Mouse (Mus musculus) MEL (cell line): Measurements from ENCODE around the gene Rdh1. TPM values are rescaled to one million over a fixed set of nuclear protein-coding genes. Genes with fewer than 3 reads are reported as not detected.
A peak's percentile ranks its signal among the peaks of the same experiment; 100 is the strongest.

Source experiments
- DNase-seq: peaks from one replicate; pipeline ENCODE4 v3.0.0; 2011; ENCODE audit warnings: low read depth, low spot score
- H3K27ac ChIP-seq: 2 replicates; pipeline ENCODE4 v1.5.1; 2012; ENCODE audit warnings: low read depth, mild to moderate bottlenecking, control low read depth, low read length, moderate library complexity; ENCODE audit not compliant: control insufficient read depth
- H3K27me3 ChIP-seq, 2 experiments: fragments of 150-350 bp in 1 of 2; sonication (generic) in 1 of 2; 2 replicates each; pipeline ENCODE4 v1.6.1; 2012; ENCODE audit warnings: low read length in 2 of 2, mild to moderate bottlenecking in 2 of 2, improper control_type of control experiment in 1 of 2, moderate library complexity in 1 of 2; ENCODE audit not compliant: insufficient read depth in 2 of 2, control insufficient read depth in 1 of 2
- H3K36me3 ChIP-seq, 2 experiments: 2 replicates each; pipeline ENCODE4 v1.6.1; 2012 to 2014; ENCODE audit warnings: low read length in 2 of 2, improper control_type of control experiment in 1 of 2, inconsistent platforms in 1 of 2, mild to moderate bottlenecking in 1 of 2; ENCODE audit not compliant: insufficient read depth in 2 of 2, control insufficient read depth in 1 of 2
- H3K4me1 ChIP-seq, 2 experiments: fragments of 150-350 bp in 1 of 2; sonication (generic) in 1 of 2; 2 replicates each; pipeline ENCODE4 v1.6.1; 2012; ENCODE audit warnings: low read length in 2 of 2, improper control_type of control experiment in 1 of 2, mild to moderate bottlenecking in 1 of 2; ENCODE audit not compliant: insufficient read depth in 2 of 2, control insufficient read depth in 1 of 2
- H3K4me3 ChIP-seq, 2 experiments: fragments of 150-350 bp in 1 of 2; sonication (generic) in 1 of 2; 2 replicates each; pipeline ENCODE4 v1.5.1; 2012; ENCODE audit warnings: low read depth in 2 of 2, low read length in 2 of 2, mild to moderate bottlenecking in 2 of 2, moderate library complexity in 2 of 2, control low read depth in 1 of 2, improper control_type of control experiment in 1 of 2; ENCODE audit not compliant: control insufficient read depth in 1 of 2, insufficient read depth in 1 of 2
- H3K79me2 ChIP-seq: 2 replicates; pipeline ENCODE4 v1.6.1; 2012; ENCODE audit warnings: mild to moderate bottlenecking, low read length, moderate library complexity; ENCODE audit not compliant: control insufficient read depth, poor library complexity, insufficient read depth
- H3K9ac ChIP-seq: 2 replicates; pipeline ENCODE4 v1.6.1; 2012; ENCODE audit warnings: low read depth, mild to moderate bottlenecking, control low read depth, low read length, moderate library complexity; ENCODE audit not compliant: control insufficient read depth, poor library complexity, severe bottlenecking
- H3K9me3 ChIP-seq: fragments of 150-350 bp; sonication (generic); replicated peaks from 2 replicates; pipeline ENCODE4 v1.6.1; 2012; ENCODE audit warnings: mild to moderate bottlenecking, low read length, improper control_type of control experiment, moderate library complexity; ENCODE audit not compliant: insufficient read depth
- CHD1 ChIP-seq: IDR thresholded peaks from 2 replicates; pipeline ENCODE4 v1.6.1; 2012; ENCODE audit warnings: low read depth, mild to moderate bottlenecking, inconsistent platforms, low read length, improper control_type of control experiment
- CTCF ChIP-seq, 3 experiments: IDR thresholded peaks in 2 of 3; conservative IDR thresholded peaks in 1 of 3; 2 replicates each; pipeline ENCODE4 v1.5.1; 2011 to 2012; ENCODE audit warnings: low read length in 3 of 3, low read depth in 2 of 3, mild to moderate bottlenecking in 2 of 3, improper control_type of control experiment in 1 of 3, inconsistent platforms in 1 of 3, mixed read lengths in 1 of 3, moderate library complexity in 1 of 3; ENCODE audit not compliant: control insufficient read depth in 1 of 3, insufficient read depth in 1 of 3, poor library complexity in 1 of 3, severe bottlenecking in 1 of 3
- E2F4 ChIP-seq: IDR thresholded peaks from 2 replicates; pipeline ENCODE4 v1.6.1; 2011; ENCODE audit warnings: low read depth, low read length, improper control_type of control experiment, borderline replicate concordance
- ELF1 ChIP-seq: IDR thresholded peaks from 2 replicates; pipeline ENCODE4 v1.6.1; 2014; ENCODE audit warnings: low read depth, mild to moderate bottlenecking, inconsistent platforms, low read length, improper control_type of control experiment, moderate library complexity
- GABPA ChIP-seq: IDR thresholded peaks from 2 replicates; pipeline ENCODE4 v1.6.1; 2012; ENCODE audit warnings: low read depth, mild to moderate bottlenecking, inconsistent platforms, low read length, improper control_type of control experiment, moderate library complexity
- HCFC1 ChIP-seq: IDR thresholded peaks from 2 replicates; pipeline ENCODE4 v1.6.1; 2012; ENCODE audit warnings: low read depth, mild to moderate bottlenecking, inconsistent platforms, low read length, improper control_type of control experiment, moderate library complexity
- JUND ChIP-seq: IDR thresholded peaks from 2 replicates; pipeline ENCODE4 v1.6.1; 2011; ENCODE audit warnings: low read depth, mild to moderate bottlenecking, improper control_type of control experiment, low read length
- KAT2A ChIP-seq: conservative IDR thresholded peaks from 2 replicates; pipeline ENCODE4 v1.6.1; 2012; ENCODE audit warnings: low read depth, low read length, improper control_type of control experiment, inconsistent platforms
- MAFK ChIP-seq: IDR thresholded peaks from 2 replicates; pipeline ENCODE4 v1.6.1; 2011; ENCODE audit warnings: low read depth, mild to moderate bottlenecking, low read length, improper control_type of control experiment, borderline replicate concordance
- MAX ChIP-seq: IDR thresholded peaks from 2 replicates; pipeline ENCODE4 v1.6.1; 2011; ENCODE audit warnings: low read length, improper control_type of control experiment
- MAZ ChIP-seq: IDR thresholded peaks from 2 replicates; pipeline ENCODE4 v1.6.1; 2012; ENCODE audit warnings: low read depth, mild to moderate bottlenecking, inconsistent platforms, low read length, improper control_type of control experiment
- MEF2A ChIP-seq: IDR thresholded peaks from 2 replicates; pipeline ENCODE4 v1.6.1; 2014; ENCODE audit warnings: low read depth, mild to moderate bottlenecking, inconsistent platforms, low read length, improper control_type of control experiment; ENCODE audit not compliant: poor library complexity, insufficient replicate concordance, severe bottlenecking; ENCODE audit errors: extremely low read depth
- MYB ChIP-seq: IDR thresholded peaks from 2 replicates; pipeline ENCODE4 v1.6.1; 2011; ENCODE audit warnings: mild to moderate bottlenecking, low read depth, low read length, improper control_type of control experiment
- MYC ChIP-seq: IDR thresholded peaks from 2 replicates; pipeline ENCODE4 v1.6.1; 2011; ENCODE audit warnings: low read depth, mild to moderate bottlenecking, low read length, improper control_type of control experiment, moderate library complexity
- NELFE ChIP-seq: IDR thresholded peaks from 2 replicates; pipeline ENCODE4 v1.6.1; 2011; ENCODE audit warnings: low read depth, low read length, improper control_type of control experiment
- NRF1 ChIP-seq: IDR thresholded peaks from 2 replicates; pipeline ENCODE4 v1.6.1; 2014; ENCODE audit warnings: low read depth, mild to moderate bottlenecking, inconsistent platforms, low read length, improper control_type of control experiment, moderate library complexity; ENCODE audit not compliant: poor library complexity, insufficient read depth, severe bottlenecking
- POLR2A ChIP-seq, 2 experiments: IDR thresholded peaks; 2 replicates each; pipeline ENCODE4 v1.6.1; 2011 to 2012; ENCODE audit warnings: low read length in 2 of 2, mild to moderate bottlenecking in 2 of 2, control low read depth in 1 of 2, improper control_type of control experiment in 1 of 2, low read depth in 1 of 2, moderate library complexity in 1 of 2; ENCODE audit not compliant: control insufficient read depth in 1 of 2, insufficient read depth in 1 of 2, poor library complexity in 1 of 2
- POLR2AphosphoS2 ChIP-seq: IDR thresholded peaks from 2 replicates; pipeline ENCODE4 v1.6.1; 2011; ENCODE audit warnings: low read length, improper control_type of control experiment
- POLR2AphosphoS5 ChIP-seq: IDR thresholded peaks from 2 replicates; pipeline ENCODE4 v1.6.1; 2012; ENCODE audit warnings: low read depth, borderline replicate concordance, mild to moderate bottlenecking, inconsistent platforms, low read length, moderate library complexity, mixed read lengths
- RAD21 ChIP-seq: IDR thresholded peaks from 2 replicates; pipeline ENCODE4 v1.6.1; 2011; ENCODE audit warnings: mild to moderate bottlenecking, low read depth, low read length, improper control_type of control experiment
- RCOR1 ChIP-seq: IDR thresholded peaks from 2 replicates; pipeline ENCODE4 v1.6.1; 2012; ENCODE audit warnings: low read depth, mild to moderate bottlenecking, inconsistent platforms, low read length, improper control_type of control experiment
- SIN3A ChIP-seq: IDR thresholded peaks from 2 replicates; pipeline ENCODE4 v1.6.1; 2012; ENCODE audit warnings: low read length, improper control_type of control experiment, inconsistent platforms
- SMC3 ChIP-seq: IDR thresholded peaks from 2 replicates; pipeline ENCODE4 v1.6.1; 2011; ENCODE audit warnings: low read depth, low read length, improper control_type of control experiment
- TCF12 ChIP-seq: IDR thresholded peaks from 2 replicates; pipeline ENCODE4 v1.6.1; 2014; ENCODE audit warnings: low read depth, mild to moderate bottlenecking, inconsistent platforms, low read length, improper control_type of control experiment, moderate library complexity
- USF1 ChIP-seq: IDR thresholded peaks from 2 replicates; pipeline ENCODE4 v1.6.1; 2014; ENCODE audit warnings: low read depth, mild to moderate bottlenecking, inconsistent platforms, low read length, improper control_type of control experiment, moderate library complexity
- ZC3H11A ChIP-seq: IDR thresholded peaks from 2 replicates; pipeline ENCODE4 v1.6.1; 2012; ENCODE audit warnings: low read depth, mild to moderate bottlenecking, inconsistent platforms, low read length, improper control_type of control experiment
- ZMIZ1 ChIP-seq: IDR thresholded peaks from 2 replicates; pipeline ENCODE4 v1.6.1; 2012; ENCODE audit warnings: low read depth, mild to moderate bottlenecking, inconsistent platforms, low read length, improper control_type of control experiment, moderate library complexity
- ZNF384 ChIP-seq: IDR thresholded peaks from 2 replicates; pipeline ENCODE4 v1.6.1; 2012; ENCODE audit warnings: low read depth, mild to moderate bottlenecking, inconsistent platforms, low read length, improper control_type of control experiment
- polyA plus RNA-seq, 2 experiments: library from polyadenylated mRNA; stranded (reverse) in 1 of 2; unstranded in 1 of 2; fragments of >175 nt in 1 of 2; fragments of >200 nt in 1 of 2; gene quantifications; 2 replicates each; pipeline versions ENCODE4 v1.2.1 to v1.2.4; 2012; ENCODE audit warnings: low replicate concordance in 2 of 2, low read depth in 1 of 2; ENCODE audit not compliant: insufficient read length in 2 of 2, insufficient read depth in 1 of 2, missing spikeins in 1 of 2
- total RNA-seq: library from RNA; depleted of rRNA; stranded (reverse); fragments of 300-350 nt; gene quantifications from 2 replicates; pipeline ENCODE4 v1.2.3, GENCODE M21; 2012

Rdh1 gene
- total and polyA plus RNA-seq, 3 experiments, result not detected

DNA sequence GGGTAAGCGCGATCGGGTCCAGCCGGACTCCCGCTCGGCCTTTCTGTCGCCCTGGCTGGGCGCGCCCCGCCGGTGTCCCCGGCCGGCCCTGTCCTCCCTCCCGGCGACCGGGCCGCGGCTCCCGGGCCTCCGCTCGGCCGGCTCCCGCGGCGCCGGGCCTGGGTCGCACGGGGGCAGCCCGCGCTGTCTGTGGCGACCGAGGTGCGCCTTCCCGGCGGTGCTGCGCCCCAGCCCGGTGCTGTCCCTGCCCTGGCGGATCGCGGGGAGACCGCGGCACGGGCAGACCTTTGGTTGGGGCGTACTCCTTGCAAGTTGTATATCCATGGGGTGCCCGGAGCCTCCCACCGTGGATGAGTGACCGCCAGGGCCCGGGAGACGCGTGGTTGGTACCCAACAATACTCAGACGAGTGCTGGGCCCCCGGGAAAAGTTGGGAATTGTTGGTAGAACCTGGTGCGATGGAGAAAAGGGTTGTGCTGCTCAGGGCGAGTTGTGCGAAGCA lies 19.8 kb upstream of the Rdh1 start:
- Histone ChIP-seq H3K36me3 (peaks cover 2 to 22% of the 10 kb centered on the region in 2 experiments; a peak in 2 of 4 replicates), H3K27ac (peak overlapping the region; percentile 42), H3K27me3 (no peaks in the 10 kb centered on the region), H3K9ac (peak overlapping the region; percentile 90), H3K79me2 (peaks cover 9% of the 10 kb centered on the region), H3K9me3 (no peaks in the 10 kb centered on the region), H3K4me1 (peaks cover 5 to 23% of the 10 kb centered on the region in 2 experiments; a peak in 3 of 4 replicates), H3K4me3 (peak overlapping the region; percentile 69)
- DNase-seq, result peak; percentile 50
- TF ChIP-seq HCFC1 (peak; percentile 4; the same call in 1 of the 2 replicates), MAZ (no peak)

DNA sequence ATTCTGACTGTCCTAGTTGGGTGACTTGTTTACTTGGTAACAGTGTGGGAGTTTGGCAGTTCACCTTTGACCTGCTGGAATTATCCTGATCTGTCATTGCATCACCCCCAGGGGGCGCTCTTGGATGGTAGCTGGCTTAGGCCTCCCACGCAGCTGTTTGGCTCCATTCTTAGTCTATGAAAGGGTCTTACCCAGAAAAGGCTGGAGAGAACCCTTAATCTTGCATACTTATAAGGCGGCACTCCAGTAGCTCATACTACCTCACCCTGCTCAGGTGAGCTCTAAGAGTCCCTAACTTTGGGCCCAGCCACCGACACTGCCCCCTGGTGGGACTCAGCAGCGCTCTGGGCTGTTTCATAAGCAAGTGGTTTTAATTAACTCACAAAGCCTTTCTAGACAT lies 14.9 kb upstream of the Rdh1 start:
- H3K4me3 ChIP-seq, result no peak overlapping the region
- peaks cover 6% of the 10 kb centered on the region for H3K79me2 ChIP-seq
- H3K27me3 ChIP-seq, result no peaks in the 10 kb centered on the region
- H3K27ac ChIP-seq, result no peak overlapping the region
- H3K9me3 ChIP-seq, result no peaks in the 10 kb centered on the region
- TF ChIP-seq USF1 (no peak), POLR2AphosphoS5 (no peak), NRF1 (no peak), NELFE (no peak), CTCF (IDR thresholded peaks at IDR 0.05 in 2 of 3, conservative IDR thresholded peaks at IDR 0.05 in 1 of 3; ENCODE audit: control insufficient read depth in 1 of 3, insufficient read depth in 1 of 3, low read depth in 2 of 3, low read length in 3 of 3, poor library complexity in 1 of 3, severe bottlenecking in 1 of 3) (peak; percentile 75 to 77 (median 76)), SMC3 (peak; percentile 49), GABPA (no peak), E2F4 (no peak), MAX (no peak), RCOR1 (no peak), POLR2A (IDR thresholded peaks at IDR 0.05; ENCODE audit: control insufficient read depth in 1 of 2, insufficient read depth in 1 of 2, low read depth in 1 of 2, low read length in 2 of 2, poor library complexity in 1 of 2) (no peak), MAFK (no peak), ZNF384 (no peak), POLR2AphosphoS2 (no peak), MYB (no peak), SIN3A (no peak), MYC (no peak), JUND (no peak), CHD1 (no peak), RAD21 (peak; percentile 40), TCF12 (no peak), ZMIZ1 (no peak), ZC3H11A (peak; percentile 2; the same call in 1 of the 2 replicates), MEF2A (no peak), KAT2A (no peak), ELF1 (no peak)
- no peak overlapping the region for H3K9ac ChIP-seq
- H3K4me1 ChIP-seq, result peaks cover 5 to 8% of the 10 kb centered on the region in 2 experiments; a peak in 2 of 4 replicates
- peak; percentile 49 for DNase-seq
- peaks cover 2 to 12% of the 10 kb centered on the region in 2 experiments; a peak in 2 of 4 replicates for H3K36me3 ChIP-seq
